Mouse (Mus musculus) E14TG2a.4 (cell line): ENCODE results near the gene Ncapd2.

Experiments used
- H3K27me3 ChIP-seq: 2 replicates; pipeline ENCODE4 v1.6.1; 2014; ENCODE audit warnings: low read length, control low read depth; ENCODE audit not compliant: insufficient read depth
- H3K36me3 ChIP-seq: 2 replicates; pipeline ENCODE4 v1.6.1; 2014; ENCODE audit warnings: low read length, control low read depth; ENCODE audit not compliant: insufficient read depth
- H3K4me1 ChIP-seq: replicated peaks from 2 replicates; pipeline ENCODE4 v1.6.1; 2014; ENCODE audit warnings: low read depth, low read length, control low read depth
- H3K4me3 ChIP-seq: replicated peaks from 2 replicates; pipeline ENCODE4 v1.5.1; 2014; ENCODE audit warnings: mild to moderate bottlenecking, low read length
- H3K9me3 ChIP-seq: 2 replicates; pipeline ENCODE4 v1.6.1; 2014; ENCODE audit warnings: low read length, control low read depth
- CTCF ChIP-seq: conservative IDR thresholded peaks from 2 replicates; pipeline ENCODE4 v1.5.1; 2014; ENCODE audit warnings: low read length
- NANOG ChIP-seq: IDR thresholded peaks from 2 replicates; pipeline ENCODE4 v1.6.1; 2014; ENCODE audit warnings: borderline replicate concordance, low read length, mixed read lengths
- POU5F1 ChIP-seq: IDR thresholded peaks from 2 replicates; pipeline ENCODE4 v1.6.1; 2014; ENCODE audit warnings: low read length, borderline replicate concordance

Gene Ncapd2

DNA sequence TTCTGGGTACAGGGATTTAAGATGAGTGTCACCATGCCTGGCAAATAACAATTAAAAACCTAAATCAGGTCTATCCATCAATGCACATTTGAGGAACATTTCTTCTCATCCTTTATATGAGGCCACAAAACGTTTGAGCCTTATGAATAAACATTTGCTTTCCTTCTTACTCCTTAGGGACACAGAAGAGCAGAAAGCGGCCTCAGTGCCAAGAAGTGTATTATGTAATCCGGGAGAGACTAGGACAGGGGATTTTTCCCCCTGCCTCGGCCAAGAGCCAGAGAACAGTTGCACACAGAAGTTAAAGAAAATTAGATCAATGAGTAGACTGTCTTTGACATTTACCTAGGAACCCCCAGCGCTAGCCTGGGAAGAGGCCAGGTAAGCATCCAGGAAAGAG lies 9.4 kb downstream of the Ncapd2 start:
- Histone ChIP-seq H3K27me3 (no peaks in the 10 kb centered on the region), H3K36me3 (peaks cover 99% of the 10 kb centered on the region), H3K4me1 (0 out of 2 replicates have a peak, but pooled peaks cover 13% of the 10 kb centered on the region), H3K9me3 (no peaks in the 10 kb centered on the region), H3K4me3 (no peak overlapping the region)
- no peak for TF ChIP-seq POU5F1
- no peak for TF ChIP-seq CTCF
- TF ChIP-seq NANOG = no peak

GRCm38 (mm10) chr6:125179601-125180000 lies 11.9 kb downstream of the Ncapd2 start:
- no peak overlapping the region for H3K4me3 ChIP-seq
- no peaks in the 10 kb centered on the region for H3K27me3 ChIP-seq
- peaks cover 99% of the 10 kb centered on the region for H3K36me3 ChIP-seq
- peaks cover 37% of the 10 kb centered on the region for H3K4me1 ChIP-seq
- TF ChIP-seq CTCF = no peak
- TF ChIP-seq POU5F1 = no peak
- no peak for TF ChIP-seq NANOG
- no peaks in the 10 kb centered on the region for H3K9me3 ChIP-seq

GRCm38 (mm10) chr6:125175469-125175868 lies 16.0 kb downstream of the Ncapd2 start:
- Histone ChIP-seq H3K4me1 (peaks cover 69% of the 10 kb centered on the region), H3K4me3 (no peak overlapping the region), H3K9me3 (no peaks in the 10 kb centered on the region), H3K27me3 (no peaks in the 10 kb centered on the region), H3K36me3 (peaks cover 100% of the 10 kb centered on the region)
- TF ChIP-seq NANOG (no peak), POU5F1 (no peak), CTCF (no peak)

- peaks cover 100% of the 10 kb centered on the region for H3K36me3 ChIP-seq
- H3K27me3 ChIP-seq = no peaks in the 10 kb centered on the region
- peaks cover 91% of the 10 kb centered on the region for H3K4me1 ChIP-seq
- no peak for TF ChIP-seq POU5F1
- no peak for TF ChIP-seq NANOG
- TF ChIP-seq CTCF = no peak
- no peaks in the 10 kb centered on the region for H3K9me3 ChIP-seq
- H3K4me3 ChIP-seq = peak overlapping the region; percentile 56
Observed at GRCm38 (mm10) chr6:125173256-125173655, 18.2 kb downstream of the Ncapd2 start.

DNA sequence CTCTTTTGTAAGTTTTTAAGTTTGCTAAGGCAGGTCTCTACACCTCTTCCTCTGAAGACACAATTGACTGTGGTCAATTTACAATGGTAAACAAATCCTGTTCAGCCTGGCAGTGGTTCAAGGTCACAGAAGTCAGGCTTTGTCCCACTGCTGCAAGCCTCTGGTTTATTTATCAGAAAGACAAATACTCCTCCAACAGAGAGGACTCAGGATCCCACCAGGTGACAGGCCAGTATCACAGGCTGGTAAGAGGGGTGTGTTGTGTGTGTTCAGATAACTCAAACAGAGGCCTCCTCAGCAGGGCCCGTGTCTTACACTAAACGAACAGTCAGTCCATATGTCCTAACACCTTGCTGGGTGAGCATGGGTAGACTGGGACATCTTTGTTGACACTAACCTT lies 19.0 kb downstream of the Ncapd2 start:
- peak overlapping the region; percentile 56; the same call in 1 of the 2 replicates for H3K4me3 ChIP-seq
- peaks cover 100% of the 10 kb centered on the region for H3K36me3 ChIP-seq
- H3K9me3 ChIP-seq = no peaks in the 10 kb centered on the region
- no peak for TF ChIP-seq CTCF
- no peak for TF ChIP-seq POU5F1
- TF ChIP-seq NANOG = no peak
- H3K27me3 ChIP-seq = no peaks in the 10 kb centered on the region
- peaks cover 98% of the 10 kb centered on the region for H3K4me1 ChIP-seq

GRCm38 (mm10) chr6:125170194-125170593 lies 21.3 kb downstream of the Ncapd2 start:
- H3K4me1 ChIP-seq = peaks cover 80% of the 10 kb centered on the region
- H3K36me3 ChIP-seq = peaks cover 83% of the 10 kb centered on the region
- H3K27me3 ChIP-seq = no peaks in the 10 kb centered on the region
- TF ChIP-seq CTCF (no peak), POU5F1 (no peak), NANOG (no peak)
- H3K4me3 ChIP-seq = 0 out of 2 replicates have a peak overlapping the region, but pooled peaks have one; percentile 56
- no peaks in the 10 kb centered on the region for H3K9me3 ChIP-seq

DNA sequence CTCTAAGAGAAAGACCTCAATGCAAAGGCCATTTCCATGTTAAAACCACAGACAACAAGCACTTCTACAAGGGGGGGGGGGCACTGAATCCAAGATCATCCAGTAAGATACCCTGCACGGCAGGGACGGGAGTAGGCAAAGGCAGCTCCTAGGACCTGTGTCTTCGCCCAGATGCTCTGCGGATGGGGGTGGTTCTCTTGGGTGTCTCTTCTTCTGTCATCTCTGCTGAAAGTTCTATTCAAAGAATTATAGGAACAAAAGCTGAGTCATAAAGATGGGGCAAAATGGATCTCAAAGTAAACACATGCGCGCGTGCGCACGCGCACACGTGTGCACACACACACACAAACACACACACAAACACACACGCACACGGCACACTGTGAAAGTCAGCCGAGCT lies 23.4 kb downstream of the Ncapd2 start:
- Histone ChIP-seq H3K4me3 (peak overlapping the region; percentile 98), H3K36me3 (peaks cover 83% of the 10 kb centered on the region), H3K4me1 (peaks cover 60% of the 10 kb centered on the region), H3K9me3 (no peaks in the 10 kb centered on the region), H3K27me3 (no peaks in the 10 kb centered on the region)
- TF ChIP-seq POU5F1 (no peak), CTCF (no peak), NANOG (no peak)

DNA sequence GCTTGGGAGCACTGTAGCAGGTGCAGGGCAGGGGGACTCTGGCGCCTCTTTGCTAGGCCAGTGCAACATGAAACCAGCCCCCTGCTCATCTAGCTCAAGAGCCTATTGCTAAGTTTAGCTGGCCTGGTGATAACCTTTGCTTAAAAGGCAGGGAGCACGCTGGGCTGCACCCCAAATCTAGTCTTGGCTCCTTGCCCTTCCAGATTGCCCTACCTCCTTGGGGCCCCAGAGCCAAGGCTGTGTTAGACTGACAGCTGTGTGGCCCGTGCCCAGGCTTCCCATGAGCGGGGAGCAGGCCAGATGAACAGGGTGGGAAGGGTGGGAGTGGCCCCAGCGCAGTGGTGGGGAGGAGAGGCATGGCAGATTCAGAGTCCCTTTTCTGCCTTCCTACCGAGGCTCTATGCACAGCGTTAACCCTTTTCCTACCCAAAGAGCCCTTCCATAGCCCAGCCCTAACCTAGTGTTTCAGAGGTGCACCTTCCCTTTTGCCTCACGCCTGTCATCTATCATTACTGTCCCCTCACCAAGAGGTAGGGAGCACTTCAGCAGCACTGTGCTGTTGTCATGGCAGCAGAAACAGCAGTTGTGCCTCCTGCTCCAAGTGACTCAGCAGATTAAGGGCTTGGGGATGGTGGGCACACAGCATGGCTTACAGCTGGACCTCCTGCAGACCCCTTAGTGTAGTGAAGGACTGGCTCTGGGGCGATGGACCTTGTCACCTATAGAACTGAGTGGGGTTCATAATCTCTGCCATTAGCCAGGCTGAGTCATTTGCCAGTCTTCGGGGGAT lies 24.4 kb downstream of the Ncapd2 start:
- Histone ChIP-seq H3K4me3 (peak overlapping the region; percentile 98), H3K36me3 (peaks cover 83% of the 10 kb centered on the region), H3K27me3 (no peaks in the 10 kb centered on the region), H3K4me1 (peaks cover 55% of the 10 kb centered on the region), H3K9me3 (no peaks in the 10 kb centered on the region)
- TF ChIP-seq NANOG = no peak
- TF ChIP-seq CTCF = no peak
- no peak for TF ChIP-seq POU5F1
